Mouse (Mus musculus): Measurements from ENCODE around the gene Olfr1020. TPM values are rescaled to one million over a fixed set of nuclear protein-coding genes. Genes with fewer than 3 reads are reported as not detected.

The Olfr1020 gene
- polyA plus RNA-seq (2016; fragmentation: Nextera tagmentation; extraction: Ambion mirVana): not detected in 2 replicates

- H3K9ac ChIP-seq: no peak within 1 kb of the TSS
- WGBS: 83% methylated on average over 1 of the region's 1 CpGs
- H3K4me2 ChIP-seq (replicated peaks): no peak within 1 kb of the TSS
- H3K9me3 ChIP-seq (replicated peaks): no peaks in the 10 kb centered on the region
- ATAC-seq (ENCODE audit: low FRiP score): no peak
- H3K4me3 ChIP-seq: no peak within 1 kb of the TSS
- no peaks in the 10 kb centered on the region for H3K36me3 ChIP-seq
- no peak within 1 kb of the TSS for H3K27ac ChIP-seq
- no peaks in the 10 kb centered on the region for H3K4me1 ChIP-seq
- H3K27me3 ChIP-seq: no peaks in the 10 kb centered on the region
Observed at GRCm38 (mm10) chr2:85846730-85847129, at the start of gene Olfr1020. Olfr1020 (plus strand) TSS chr2:85847030.

- no peaks in the 10 kb centered on the region for H3K4me1 ChIP-seq
- WGBS: 96% methylated on average over 2 of the region's 2 CpGs
- H3K27me3 ChIP-seq: no peaks in the 10 kb centered on the region
- no peak for ATAC-seq (ENCODE audit: low FRiP score)
- no peak within 1 kb of the TSS for H3K4me3 ChIP-seq
- no peak within 1 kb of the TSS for H3K4me2 ChIP-seq (replicated peaks)
- H3K36me3 ChIP-seq: no peaks in the 10 kb centered on the region
- no peaks in the 10 kb centered on the region for H3K9me3 ChIP-seq (replicated peaks)
- H3K9ac ChIP-seq: no peak within 1 kb of the TSS
- H3K27ac ChIP-seq: no peak within 1 kb of the TSS
Observed at GRCm38 (mm10) chr2:85802444-85802843, 44.4 kb upstream of the Olfr1020 start, which contains the start of gene Olfr1016. Olfr1016 (minus strand) TSS chr2:85802544.

- Histone ChIP-seq H3K27ac (no peak overlapping the region), H3K27me3 (no peaks in the 10 kb centered on the region), H3K4me3 (no peak overlapping the region), H3K4me1 (no peaks in the 10 kb centered on the region), H3K9me3 (replicated peaks) (no peaks in the 10 kb centered on the region), H3K4me2 (replicated peaks) (no peak overlapping the region), H3K36me3 (no peaks in the 10 kb centered on the region), H3K9ac (no peak overlapping the region)
- 84% methylated on average over 4 of the region's 4 CpGs for WGBS
- ATAC-seq (ENCODE audit: low FRiP score): no peak
Observed at GRCm38 (mm10) chr2:85804501-85804900, 42.3 kb upstream of the Olfr1020 start.

- Histone ChIP-seq H3K27ac (no peak within 1 kb of the TSS), H3K4me1 (no peaks in the 10 kb centered on the region)
- ATAC-seq (ENCODE audit: low FRiP score): no peak
Observed at GRCm38 (mm10) chr2:85818179-85818578, 28.7 kb upstream of the Olfr1020 start, which contains the start of gene Olfr1018. Olfr1018 (plus strand) TSS chr2:85818479.

GRCm38 (mm10) chr2:85845383-85845782, 1.4 kb upstream of the Olfr1020 start, which contains the start of gene Olfr1019:
Olfr1019 (minus strand) TSS chr2:85845483.
- H3K27ac ChIP-seq: no peak within 1 kb of the TSS
- no peak within 1 kb of the TSS for H3K9ac ChIP-seq
- H3K9me3 ChIP-seq (replicated peaks): no peaks in the 10 kb centered on the region
- ATAC-seq (ENCODE audit: low FRiP score): no peak
- H3K4me1 ChIP-seq: no peaks in the 10 kb centered on the region
- H3K4me3 ChIP-seq: no peak within 1 kb of the TSS
- H3K27me3 ChIP-seq: no peaks in the 10 kb centered on the region
- no peaks in the 10 kb centered on the region for H3K36me3 ChIP-seq
- H3K4me2 ChIP-seq (replicated peaks): no peak within 1 kb of the TSS

More at GRCm38 (mm10) chr2:85818179-85818578, 28.7 kb upstream of the Olfr1020 start, which contains the start of gene Olfr1018:
- Histone ChIP-seq H3K4me2 (replicated peaks) (no peak within 1 kb of the TSS), H3K9me3 (replicated peaks) (no peaks in the 10 kb centered on the region), H3K36me3 (no peaks in the 10 kb centered on the region), H3K27me3 (no peaks in the 10 kb centered on the region), H3K4me3 (no peak within 1 kb of the TSS), H3K9ac (no peak within 1 kb of the TSS)

GRCm38 (mm10) chr2:85868294-85868693, 21.5 kb downstream of the Olfr1020 start, which contains the start of gene Olfr1022:
Olfr1022 (plus strand) TSS chr2:85868594.
- Histone ChIP-seq H3K27ac (no peak within 1 kb of the TSS), H3K9me3 (replicated peaks) (no peaks in the 10 kb centered on the region), H3K27me3 (no peaks in the 10 kb centered on the region), H3K4me3 (no peak within 1 kb of the TSS), H3K4me1 (no peaks in the 10 kb centered on the region), H3K9ac (no peak within 1 kb of the TSS), H3K36me3 (no peaks in the 10 kb centered on the region), H3K4me2 (replicated peaks) (no peak within 1 kb of the TSS)
- WGBS: 51% methylated on average over 2 of the region's 2 CpGs
- ATAC-seq (ENCODE audit: low FRiP score): no peak

GRCm38 (mm10) chr2:85885340-85885739, 38.5 kb downstream of the Olfr1020 start, which contains the start of gene Olfr1023:
Olfr1023 (plus strand) TSS chr2:85885640.
- Histone ChIP-seq H3K9ac (no peak within 1 kb of the TSS), H3K9me3 (replicated peaks) (no peaks in the 10 kb centered on the region), H3K27me3 (no peaks in the 10 kb centered on the region), H3K4me3 (no peak within 1 kb of the TSS), H3K4me2 (replicated peaks) (no peak within 1 kb of the TSS), H3K4me1 (no peaks in the 10 kb centered on the region), H3K36me3 (no peaks in the 10 kb centered on the region), H3K27ac (no peak within 1 kb of the TSS)
- no peak for ATAC-seq (ENCODE audit: low FRiP score)
- WGBS: 83% methylated on average over 2 of the region's 2 CpGs

Other genes starting within 250 kb of the Olfr1020 start
- not detected in 2 replicates for gene Olfr1000, start 235.1 kb upstream of the Olfr1020 start, polyA plus RNA-seq (2016; fragmentation: Nextera tagmentation; extraction: Ambion mirVana)
- not detected in 2 replicates for gene Olfr1002, start 196.3 kb upstream of the Olfr1020 start, polyA plus RNA-seq (2016; fragmentation: Nextera tagmentation; extraction: Ambion mirVana)
- gene Olfr154, start 182.6 kb upstream of the Olfr1020 start, polyA plus RNA-seq (2016; fragmentation: Nextera tagmentation; extraction: Ambion mirVana): not detected in 2 replicates
- not detected in 2 replicates for gene Olfr1006, start 168.3 kb upstream of the Olfr1020 start, polyA plus RNA-seq (2016; fragmentation: Nextera tagmentation; extraction: Ambion mirVana)
- not detected in 2 replicates for gene Olfr1008, start 157.6 kb upstream of the Olfr1020 start, polyA plus RNA-seq (2016; fragmentation: Nextera tagmentation; extraction: Ambion mirVana)
- gene Olfr1009, start 131.6 kb upstream of the Olfr1020 start, polyA plus RNA-seq (2016; fragmentation: Nextera tagmentation; extraction: Ambion mirVana): not detected in 2 replicates
- gene Olfr1012, start 84.3 kb upstream of the Olfr1020 start, polyA plus RNA-seq (2016; fragmentation: Nextera tagmentation; extraction: Ambion mirVana): not detected in 2 replicates
- not detected in 2 replicates for gene Olfr1013, start 79.9 kb upstream of the Olfr1020 start, polyA plus RNA-seq (2016; fragmentation: Nextera tagmentation; extraction: Ambion mirVana)
- not detected in 2 replicates for gene Olfr1014, start 74.3 kb upstream of the Olfr1020 start, polyA plus RNA-seq (2016; fragmentation: Nextera tagmentation; extraction: Ambion mirVana)
- gene Olfr1015, start 65.0 kb upstream of the Olfr1020 start, polyA plus RNA-seq (2016; fragmentation: Nextera tagmentation; extraction: Ambion mirVana): not detected in 2 replicates
- not detected in 2 replicates for gene Olfr1016, start 44.5 kb upstream of the Olfr1020 start, polyA plus RNA-seq (2016; fragmentation: Nextera tagmentation; extraction: Ambion mirVana)
- not detected in 2 replicates for gene Olfr1018, start 28.6 kb upstream of the Olfr1020 start, polyA plus RNA-seq (2016; fragmentation: Nextera tagmentation; extraction: Ambion mirVana)
- not detected in 2 replicates for gene Olfr1019, start 1.5 kb upstream of the Olfr1020 start, polyA plus RNA-seq (2016; fragmentation: Nextera tagmentation; extraction: Ambion mirVana)
- not detected in 2 replicates for gene Olfr1022, start 21.6 kb downstream of the Olfr1020 start, polyA plus RNA-seq (2016; fragmentation: Nextera tagmentation; extraction: Ambion mirVana)
- not detected in 2 replicates for gene Olfr1023, start 38.6 kb downstream of the Olfr1020 start, polyA plus RNA-seq (2016; fragmentation: Nextera tagmentation; extraction: Ambion mirVana)
- not detected in 2 replicates for gene Olfr1024, start 58.0 kb downstream of the Olfr1020 start, polyA plus RNA-seq (2016; fragmentation: Nextera tagmentation; extraction: Ambion mirVana)
- not detected in 2 replicates for gene Olfr1025-ps1, start 68.2 kb downstream of the Olfr1020 start, polyA plus RNA-seq (2016; fragmentation: Nextera tagmentation; extraction: Ambion mirVana)
- gene Olfr1026, start 74.5 kb downstream of the Olfr1020 start, polyA plus RNA-seq (2016; fragmentation: Nextera tagmentation; extraction: Ambion mirVana): not detected in 2 replicates
- gene Olfr1028, start 103.4 kb downstream of the Olfr1020 start, polyA plus RNA-seq (2016; fragmentation: Nextera tagmentation; extraction: Ambion mirVana): not detected in 2 replicates
- gene Olfr1029, start 126.9 kb downstream of the Olfr1020 start, polyA plus RNA-seq (2016; fragmentation: Nextera tagmentation; extraction: Ambion mirVana): not detected in 2 replicates
- not detected in 2 replicates for gene Olfr1030, start 132.2 kb downstream of the Olfr1020 start, polyA plus RNA-seq (2016; fragmentation: Nextera tagmentation; extraction: Ambion mirVana)
- gene Olfr1031, start 143.3 kb downstream of the Olfr1020 start, polyA plus RNA-seq (2016; fragmentation: Nextera tagmentation; extraction: Ambion mirVana): not detected in 2 replicates
- gene Olfr1032, start 158.5 kb downstream of the Olfr1020 start, polyA plus RNA-seq (2016; fragmentation: Nextera tagmentation; extraction: Ambion mirVana): not detected in 2 replicates
- not detected in 2 replicates for gene Olfr1033, start 173.6 kb downstream of the Olfr1020 start, polyA plus RNA-seq (2016; fragmentation: Nextera tagmentation; extraction: Ambion mirVana)
- gene Olfr1034, start 198.8 kb downstream of the Olfr1020 start, polyA plus RNA-seq (2016; fragmentation: Nextera tagmentation; extraction: Ambion mirVana): not detected in 2 replicates
- gene Olfr1036, start 227.0 kb downstream of the Olfr1020 start, polyA plus RNA-seq (2016; fragmentation: Nextera tagmentation; extraction: Ambion mirVana): not detected in 2 replicates
- not detected in 2 replicates for gene Olfr1037, start 240.4 kb downstream of the Olfr1020 start, polyA plus RNA-seq (2016; fragmentation: Nextera tagmentation; extraction: Ambion mirVana)